Mouse (Mus musculus) ES-E14 (cell line): ENCODE measurements around the gene Nhlh2. TPM values are rescaled to one million over a fixed set of nuclear protein-coding genes. Genes with fewer than 3 reads are reported as not detected.

Experiments
- DNase-seq: peaks from one replicate; pipeline ENCODE4 v3.0.0-alpha.2; 2013; ENCODE audit warnings: low read depth, low spot score
- H3K27ac ChIP-seq: 2 replicates; pipeline ENCODE4 v1.5.1; 2012; ENCODE audit warnings: low read depth, mild to moderate bottlenecking, low read length, moderate library complexity, mixed read lengths; ENCODE audit not compliant: poor library complexity, insufficient read depth, severe bottlenecking
- H3K36me3 ChIP-seq: 2 replicates; pipeline ENCODE4 v1.6.1; 2012; ENCODE audit warnings: mild to moderate bottlenecking, low read length, moderate library complexity, mixed read lengths; ENCODE audit not compliant: control insufficient read depth, poor library complexity, insufficient read depth, severe bottlenecking
- H3K4me1 ChIP-seq, 2 experiments: fragments of 150-350 bp in 1 of 2; sonication (generic) in 1 of 2; 2 replicates each; pipeline ENCODE4 v1.6.1; 2012; ENCODE audit warnings: low read length in 2 of 2, mild to moderate bottlenecking in 1 of 2, mixed read lengths in 1 of 2; ENCODE audit not compliant: control insufficient read depth in 2 of 2, insufficient read depth in 2 of 2, poor library complexity in 1 of 2
- H3K4me3 ChIP-seq, 2 experiments: fragments of 150-350 bp in 1 of 2; sonication (generic) in 1 of 2; 2 replicates each; pipeline ENCODE4 v1.5.1; 2012; ENCODE audit warnings: low read length in 2 of 2, low read depth in 1 of 2, mild to moderate bottlenecking in 1 of 2, mixed read lengths in 1 of 2; ENCODE audit not compliant: insufficient read depth in 1 of 2, poor library complexity in 1 of 2, severe bottlenecking in 1 of 2
- H3K9ac ChIP-seq: 2 replicates; pipeline ENCODE4 v1.6.1; 2012; ENCODE audit warnings: low read depth, mild to moderate bottlenecking, low read length, mixed read lengths; ENCODE audit not compliant: poor library complexity, insufficient read depth, severe bottlenecking
- H3K9me3 ChIP-seq: fragments of 150-350 bp; sonication (generic); 2 replicates; pipeline ENCODE4 v1.6.1; 2012; ENCODE audit warnings: low read depth, mild to moderate bottlenecking, low read length; ENCODE audit not compliant: control insufficient read depth, insufficient read depth
- CHD2 ChIP-seq: IDR thresholded peaks from 2 replicates; pipeline ENCODE4 v1.6.1; 2014; ENCODE audit warnings: mild to moderate bottlenecking, low read depth, low read length, inconsistent platforms
- HCFC1 ChIP-seq: IDR thresholded peaks from 2 replicates; pipeline ENCODE4 v1.6.1; 2012; ENCODE audit warnings: low read length, inconsistent platforms, borderline replicate concordance; ENCODE audit not compliant: insufficient read depth
- MAFK ChIP-seq: IDR thresholded peaks from 2 replicates; pipeline ENCODE4 v1.6.1; 2014; ENCODE audit warnings: mild to moderate bottlenecking, low read depth, low read length, inconsistent platforms; ENCODE audit not compliant: insufficient read depth
- ZC3H11A ChIP-seq: IDR thresholded peaks from 2 replicates; pipeline ENCODE4 v1.6.1; 2012; ENCODE audit warnings: low read depth, mild to moderate bottlenecking, inconsistent platforms, low read length, borderline replicate concordance
- ZNF384 ChIP-seq: IDR thresholded peaks from 2 replicates; pipeline ENCODE4 v1.6.1; 2012; ENCODE audit warnings: low read depth, low read length, inconsistent platforms
- in situ Hi-C, 2 experiments: fragments of 600-800 bp; cut with MboI; formaldehyde crosslinking; loops; one replicate each; pipeline ENCODE4 v1.15.1; 2025; ENCODE audit warnings: low sequenced_read_pairs in 2 of 2, inconsistent platforms in 1 of 2; ENCODE audit not compliant: unreplicated experiment in 2 of 2
- total RNA-seq: library from RNA; depleted of rRNA; stranded (reverse); fragments of 300-350 nt; gene quantifications from 2 replicates; pipeline ENCODE4 v1.2.3, GENCODE M21; 2012; rRNA removed

The Nhlh2 gene
- total RNA-seq, result not detected in 2 replicates

DNA sequence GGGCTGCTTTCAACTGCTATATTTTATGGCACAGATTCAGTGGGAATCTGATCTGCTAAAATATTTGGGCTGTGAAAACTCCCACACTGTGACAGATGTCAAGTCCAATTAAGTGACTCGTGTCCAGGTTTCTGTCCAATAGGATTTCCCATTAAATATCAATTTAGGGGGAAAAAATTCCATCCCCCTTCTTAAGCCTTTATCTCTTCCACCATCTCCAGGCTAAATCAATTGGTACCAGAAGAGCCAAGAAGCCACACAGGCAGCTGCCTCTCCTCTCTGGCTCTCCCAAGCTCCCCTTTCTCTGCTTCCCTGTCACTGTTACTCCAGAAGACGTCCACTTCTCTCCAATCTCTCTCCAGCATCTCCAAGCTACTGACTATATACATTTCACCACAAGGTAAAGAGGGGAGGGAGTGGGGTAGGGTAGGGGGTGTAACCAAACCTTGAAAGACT lies at the start of gene Nhlh2:
Gene Nhlh2, plus strand, starts transcription at position 151 of the 456 bp plus-strand sequence.
- Histone ChIP-seq H3K36me3 (no peaks in the 10 kb centered on the region), H3K4me3 (no peak within 1 kb of the TSS), H3K9ac (no peak within 1 kb of the TSS), H3K27ac (no peak within 1 kb of the TSS), H3K9me3 (no peaks in the 10 kb centered on the region), H3K4me1 (no peaks in the 10 kb centered on the region)
- no peak for DNase-seq
- TF ChIP-seq ZC3H11A, result no peak
- TF ChIP-seq MAFK, result no peak
- TF ChIP-seq CHD2, result no peak
- TF ChIP-seq ZNF384, result no peak
- no peak for TF ChIP-seq HCFC1
- in situ Hi-C loops, result no loop called here

DNA sequence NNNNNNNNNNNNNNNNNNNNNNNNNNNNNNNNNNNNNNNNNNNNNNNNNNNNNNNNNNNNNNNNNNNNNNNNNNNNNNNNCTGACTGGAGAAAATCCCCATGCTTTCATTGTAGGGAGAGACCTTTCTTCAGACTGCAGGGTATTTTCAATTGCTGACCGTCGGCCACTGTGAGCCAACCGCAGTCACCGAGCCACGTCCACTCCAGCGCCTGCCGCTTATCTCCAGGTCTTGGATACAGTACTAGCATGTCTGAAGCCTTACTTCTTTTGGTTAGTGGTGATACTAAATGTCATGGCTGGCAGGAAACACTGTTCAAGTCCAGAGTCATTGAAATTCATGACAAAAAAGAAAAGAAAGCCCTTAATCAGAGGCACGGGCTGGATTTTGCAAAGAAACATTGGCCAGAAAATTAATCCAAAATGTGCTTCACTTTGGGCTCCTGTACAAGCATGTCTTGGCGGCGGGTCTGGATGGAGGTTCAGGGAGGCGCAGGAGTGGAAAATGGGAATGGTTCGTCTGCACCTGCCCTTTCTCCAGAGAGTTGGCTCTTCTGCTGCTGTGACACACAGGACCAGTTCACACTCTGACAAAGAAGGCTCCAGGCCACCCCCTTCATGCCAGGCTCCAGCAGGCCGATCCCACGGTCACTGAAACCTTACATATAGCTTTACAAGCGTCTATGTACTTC lies 48.6 kb upstream of the Nhlh2 start:
- Histone ChIP-seq H3K4me3 (no peak overlapping the region), H3K36me3 (no peaks in the 10 kb centered on the region), H3K27ac (no peak overlapping the region), H3K4me1 (no peaks in the 10 kb centered on the region), H3K9ac (no peak overlapping the region), H3K9me3 (no peaks in the 10 kb centered on the region)
- TF ChIP-seq ZC3H11A (no peak), CHD2 (no peak), MAFK (no peak), HCFC1 (no peak), ZNF384 (no peak)
- in situ Hi-C loops, result no loop called here
- no peak for DNase-seq

DNA sequence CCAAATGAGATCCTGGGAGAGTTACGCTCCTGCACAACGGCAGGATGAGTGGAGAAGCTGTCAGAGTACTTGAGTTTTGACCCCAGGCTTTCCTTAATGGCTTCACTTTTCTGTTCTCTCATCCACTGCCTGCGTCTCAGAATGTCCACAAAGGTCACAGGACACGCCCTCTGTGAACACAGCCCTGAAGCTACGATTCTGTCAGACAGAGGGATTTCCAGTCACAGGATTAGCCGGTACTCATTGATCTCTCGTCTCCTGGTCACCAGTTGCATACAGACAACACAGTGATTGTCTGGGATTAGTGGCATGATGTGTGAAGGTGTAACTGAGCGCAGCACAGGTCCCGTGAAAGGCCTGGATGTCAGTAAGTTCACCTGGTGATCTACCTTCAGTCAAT lies 46.4 kb upstream of the Nhlh2 start:
- TF ChIP-seq HCFC1, result no peak
- no peak for TF ChIP-seq MAFK
- TF ChIP-seq CHD2, result no peak
- TF ChIP-seq ZC3H11A, result no peak
- TF ChIP-seq ZNF384, result no peak
- Histone ChIP-seq H3K36me3 (no peaks in the 10 kb centered on the region), H3K4me1 (no peaks in the 10 kb centered on the region), H3K4me3 (no peak overlapping the region), H3K9ac (no peak overlapping the region), H3K9me3 (no peaks in the 10 kb centered on the region), H3K27ac (no peak overlapping the region)
- DNase-seq, result no peak
- in situ Hi-C loops, result no loop called here

DNA sequence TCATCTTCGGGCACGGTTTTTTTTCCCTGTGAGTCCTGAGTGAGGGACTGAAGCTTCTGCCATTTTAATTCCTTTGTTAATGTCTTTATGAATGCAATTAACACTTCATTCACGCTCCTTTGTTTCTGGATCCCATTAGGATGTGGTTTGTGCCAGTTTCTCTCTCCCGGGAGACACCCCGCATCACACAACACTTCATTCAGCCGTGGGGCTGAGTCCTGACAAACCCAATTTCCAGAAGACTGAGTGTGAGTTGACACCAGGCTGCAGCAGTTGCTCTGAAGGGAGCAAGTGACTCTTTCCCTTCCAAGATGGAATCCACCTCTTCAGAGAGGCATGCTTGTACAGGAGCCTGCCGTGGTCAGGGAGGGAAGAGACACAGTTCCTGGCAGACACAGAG lies 45.5 kb upstream of the Nhlh2 start:
- Histone ChIP-seq H3K36me3 (no peaks in the 10 kb centered on the region), H3K4me3 (no peak overlapping the region), H3K27ac (no peak overlapping the region), H3K4me1 (no peaks in the 10 kb centered on the region), H3K9me3 (no peaks in the 10 kb centered on the region), H3K9ac (no peak overlapping the region)
- no peak for DNase-seq
- TF ChIP-seq CHD2 (no peak), ZC3H11A (no peak), MAFK (no peak), ZNF384 (no peak), HCFC1 (no peak)
- in situ Hi-C loops, result no loop called here
